Mouse (Mus musculus) spleen, postnatal 4 days (tissue): ENCODE results near the gene Abhd2.

Source experiments
- DNase-seq, 2 experiments: peaks; one replicate each; pipeline ENCODE4 v3.0.0; 2022; ENCODE audit warnings: low spot score in 2 of 2

Gene Abhd2

GRCm38 (mm10) chr7:79375594-79375993, 102.6 kb downstream of the Abhd2 start:
- DNase-seq: no peak

- DNase-seq: no peak
Measured at GRCm38 (mm10) chr7:79376516-79377275, 103.7 kb downstream of the Abhd2 start.

- DNase-seq: no peak
Measured at GRCm38 (mm10) chr7:79386422-79387133, 113.6 kb downstream of the Abhd2 start, which contains the start of gene Rlbp1. Gene Rlbp1, minus strand, starts transcription at chr7:79387048.

GRCm38 (mm10) chr7:79387140-79387539, 114.1 kb downstream of the Abhd2 start:
- no peak for DNase-seq

GRCm38 (mm10) chr7:79387991-79388390, 115.0 kb downstream of the Abhd2 start:
- no peak for DNase-seq

GRCm38 (mm10) chr7:79388671-79389206, 115.7 kb downstream of the Abhd2 start:
- no peak for DNase-seq

GRCm38 (mm10) chr7:79390141-79390708, 117.2 kb downstream of the Abhd2 start:
- DNase-seq: no peak

GRCm38 (mm10) chr7:79391471-79391870, 118.5 kb downstream of the Abhd2 start:
- DNase-seq: no peak

- DNase-seq: peak; percentile 94 to 99
Measured at GRCm38 (mm10) chr7:79391883-79392649, 119.1 kb downstream of the Abhd2 start, which contains the start of gene Fanci. Gene Fanci, plus strand, starts transcription at chr7:79391929.

GRCm38 (mm10) chr7:79392860-79393513, 120.0 kb downstream of the Abhd2 start:
- peak; percentile 58 to 75 for DNase-seq

- no peak for DNase-seq
Measured at GRCm38 (mm10) chr7:79393924-79394323, 120.9 kb downstream of the Abhd2 start.

GRCm38 (mm10) chr7:79394666-79395065, 121.7 kb downstream of the Abhd2 start:
- DNase-seq: no peak

GRCm38 (mm10) chr7:79395186-79395585, 122.2 kb downstream of the Abhd2 start:
- no peak for DNase-seq

GRCm38 (mm10) chr7:79397446-79397963, 124.5 kb downstream of the Abhd2 start:
- DNase-seq: no peak

- no peak for DNase-seq
Measured at GRCm38 (mm10) chr7:79398426-79398825, 125.4 kb downstream of the Abhd2 start.

GRCm38 (mm10) chr7:79398971-79399370, 126.0 kb downstream of the Abhd2 start:
- DNase-seq: no peak

- DNase-seq: no peak
Measured at GRCm38 (mm10) chr7:79400296-79400695, 127.3 kb downstream of the Abhd2 start.

GRCm38 (mm10) chr7:79414449-79415375, 141.7 kb downstream of the Abhd2 start:
- DNase-seq: no peak
